Mouse (Mus musculus) limb, embryonic 10.5 days (tissue): ENCODE results near the gene Lamtor2. TPM values are rescaled to one million over a fixed set of nuclear protein-coding genes. Genes with fewer than 3 reads are reported as not detected.

ENCODE experiments used
- DNase-seq: peaks from one replicate; pipeline ENCODE4 v3.0.0-alpha.2; 2017; ENCODE audit warnings: low spot score
- H3K27ac ChIP-seq: fragments of 300-500 bp; sonication (generic); 2 replicates; pipeline ENCODE4 v1.5.1; 2016; ENCODE audit warnings: mild to moderate bottlenecking
- H3K27me3 ChIP-seq: fragments of 300-500 bp; sonication (generic); 2 replicates; pipeline ENCODE4 v1.6.1; 2016; ENCODE audit warnings: low read depth, mild to moderate bottlenecking; ENCODE audit not compliant: poor library complexity, severe bottlenecking
- H3K36me3 ChIP-seq: fragments of 300-500 bp; sonication (generic); 2 replicates; pipeline ENCODE4 v1.6.1; 2016; ENCODE audit warnings: mild to moderate bottlenecking, moderate library complexity
- H3K4me1 ChIP-seq: fragments of 300-500 bp; sonication (generic); 2 replicates; pipeline ENCODE4 v1.6.1; 2016
- H3K4me3 ChIP-seq: fragments of 300-500 bp; sonication (generic); 2 replicates; pipeline ENCODE4 v1.5.1; 2016; ENCODE audit warnings: mild to moderate bottlenecking, moderate library complexity
- H3K9me3 ChIP-seq: fragments of 300-500 bp; sonication (generic); replicated peaks from 2 replicates; pipeline ENCODE4 v1.6.1; 2016; ENCODE audit warnings: mild to moderate bottlenecking
- WGBS: fragments of 180-500 bp; shearing (Covaris S2); methylation state at CpG from one replicate; pipeline ENCODE4 v1.1.7; 2016; 5-methylcytosine and 5-hydroxymethylcytosine counted together
- polyA plus RNA-seq: library from polyadenylated mRNA; unstranded; fragments of >200 nt; fragmentation: Nextera tagmentation; extraction: Ambion mirVana; gene quantifications from 2 replicates; pipeline ENCODE4 v1.2.1, GENCODE M21; 2016

Lamtor2 gene
- polyA plus RNA-seq, 1 experiment from 2014 or later = 159 TPM

GRCm38 (mm10) chr3:88536103-88536930 lies 16.6 kb downstream of the Lamtor2 start:
- Histone ChIP-seq H3K4me3 (peak overlapping the region; percentile 86), H3K9me3 (no peaks in the 10 kb centered on the region), H3K4me1 (peaks cover 66% of the 10 kb centered on the region), H3K36me3 (peaks cover 77% of the 10 kb centered on the region), H3K27ac (peak overlapping the region; percentile 100), H3K27me3 (no peaks in the 10 kb centered on the region)
- 16% methylated on average over 64 of the region's 64 CpGs for WGBS
- peak; percentile 78 for DNase-seq

DNA sequence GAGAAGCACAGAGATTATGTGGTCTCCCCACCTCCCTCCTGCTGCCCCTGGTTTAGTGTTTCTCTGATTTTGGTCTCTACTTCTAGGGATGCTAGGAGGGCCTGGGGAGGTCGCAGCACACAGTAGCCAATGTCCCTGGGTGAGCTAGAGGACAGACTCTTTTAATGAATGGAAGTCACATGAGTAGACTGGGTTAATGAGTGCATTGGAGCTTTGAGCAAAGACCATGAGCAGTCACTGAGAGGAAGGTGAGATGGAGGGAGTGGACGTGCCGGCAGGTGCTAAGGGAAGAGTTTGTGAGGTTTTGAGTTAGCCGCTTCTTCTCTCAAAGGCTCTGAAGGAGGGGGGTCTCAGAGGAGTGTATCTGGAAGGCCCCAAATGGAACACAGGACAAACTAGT lies 17.3 kb downstream of the Lamtor2 start:
- Histone ChIP-seq H3K36me3 (peaks cover 69% of the 10 kb centered on the region), H3K27ac (peak overlapping the region; percentile 100), H3K4me1 (peaks cover 66% of the 10 kb centered on the region), H3K9me3 (no peaks in the 10 kb centered on the region), H3K27me3 (no peaks in the 10 kb centered on the region), H3K4me3 (peak overlapping the region; percentile 86)
- no peak for DNase-seq
- WGBS = 62% methylated on average over 4 of the region's 4 CpGs

DNA sequence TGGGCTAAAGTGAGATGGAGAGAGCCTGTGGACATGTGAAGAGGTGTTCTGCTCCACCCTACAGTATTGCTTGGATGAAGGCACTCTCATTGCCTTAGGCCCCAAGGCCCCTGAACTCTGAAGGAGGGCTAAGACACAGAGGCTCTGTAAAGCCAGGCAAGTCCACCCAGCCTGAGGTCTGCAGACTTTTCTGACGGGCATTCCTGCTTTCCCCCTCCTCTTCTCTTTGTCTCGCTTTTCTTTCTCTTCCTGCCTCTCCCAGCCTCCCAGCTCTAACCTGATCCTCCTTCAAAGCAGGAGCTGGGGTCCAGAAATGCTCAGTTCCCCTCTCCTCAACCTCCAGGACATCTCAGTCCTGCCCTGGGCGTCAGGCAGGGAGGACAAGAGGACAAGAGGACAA lies 17.9 kb downstream of the Lamtor2 start:
- H3K4me1 ChIP-seq = peaks cover 68% of the 10 kb centered on the region
- H3K36me3 ChIP-seq = peaks cover 64% of the 10 kb centered on the region
- 24% methylated on average over 3 of the region's 3 CpGs for WGBS
- no peaks in the 10 kb centered on the region for H3K27me3 ChIP-seq
- peak overlapping the region; percentile 86 for H3K4me3 ChIP-seq
- no peaks in the 10 kb centered on the region for H3K9me3 ChIP-seq
- DNase-seq = no peak
- peak overlapping the region; percentile 100 for H3K27ac ChIP-seq

DNA sequence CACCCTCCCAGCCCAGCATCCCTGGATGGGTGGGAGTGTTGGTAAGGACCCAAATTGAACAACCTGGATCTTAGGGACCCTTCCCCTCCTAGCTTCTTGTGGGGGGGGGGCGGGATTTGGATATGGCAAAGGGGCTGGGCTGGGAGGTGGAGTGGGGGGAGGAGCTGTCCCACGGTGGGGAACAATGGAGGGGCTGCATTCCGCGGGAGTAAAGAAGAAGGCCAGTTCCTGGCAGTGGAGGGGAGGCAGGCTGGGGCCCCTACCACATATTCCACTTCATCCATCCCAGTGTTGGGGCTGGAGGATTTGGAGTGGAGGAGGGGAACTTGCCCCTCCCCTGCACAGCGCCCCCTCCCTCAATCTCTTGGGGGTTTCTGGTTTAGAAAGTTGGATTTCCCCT lies 19.2 kb downstream of the Lamtor2 start:
- peaks cover 71% of the 10 kb centered on the region for H3K4me1 ChIP-seq
- DNase-seq = peak; percentile 62
- H3K27me3 ChIP-seq = no peaks in the 10 kb centered on the region
- peak overlapping the region; percentile 100 for H3K27ac ChIP-seq
- peaks cover 55% of the 10 kb centered on the region for H3K36me3 ChIP-seq
- WGBS = 2% methylated on average over 3 of the region's 5 CpGs
- no peaks in the 10 kb centered on the region for H3K9me3 ChIP-seq
- peak overlapping the region; percentile 86 for H3K4me3 ChIP-seq

DNA sequence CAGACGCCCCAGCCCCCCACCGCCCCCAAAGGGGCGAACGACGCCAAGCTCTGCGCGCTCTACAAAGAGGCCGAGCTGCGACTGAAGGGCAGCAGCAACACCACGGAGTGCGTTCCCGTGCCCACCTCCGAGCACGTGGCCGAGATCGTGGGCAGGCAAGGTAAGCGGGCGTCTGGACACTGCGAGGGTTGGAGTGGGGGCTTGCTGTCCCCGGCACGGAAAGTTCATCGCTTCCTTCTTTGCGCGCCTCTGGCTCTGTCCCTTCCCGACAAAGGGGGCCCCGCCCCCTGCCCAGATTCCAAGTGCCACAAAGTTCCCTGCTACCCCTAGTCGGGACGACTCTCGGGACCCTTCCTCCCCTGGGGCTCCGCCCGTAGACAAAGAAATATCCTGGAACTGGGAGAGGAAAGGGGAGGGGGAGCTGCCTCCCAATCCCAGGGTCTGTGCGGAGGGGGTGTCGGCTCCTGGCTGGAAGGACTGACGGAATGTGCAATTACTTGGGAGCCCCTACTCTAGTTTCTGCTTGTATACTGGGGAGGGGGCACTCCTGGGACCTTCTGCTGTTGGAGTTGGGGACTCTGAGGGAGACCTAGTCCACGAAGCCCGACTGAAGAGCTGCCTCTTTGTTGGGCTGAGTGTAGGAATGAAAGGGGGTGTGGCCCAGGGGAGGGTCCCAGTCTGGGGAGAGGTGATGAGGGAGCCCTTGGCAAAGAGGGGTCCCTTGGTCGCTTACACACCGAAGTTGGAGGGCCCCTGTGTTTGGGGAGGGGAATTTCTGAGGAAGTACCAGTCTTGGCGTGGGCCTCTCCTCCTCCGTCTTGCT lies 20.0 kb downstream of the Lamtor2 start:
- WGBS = under 1% methylated on average over 40 of the region's 40 CpGs

DNA sequence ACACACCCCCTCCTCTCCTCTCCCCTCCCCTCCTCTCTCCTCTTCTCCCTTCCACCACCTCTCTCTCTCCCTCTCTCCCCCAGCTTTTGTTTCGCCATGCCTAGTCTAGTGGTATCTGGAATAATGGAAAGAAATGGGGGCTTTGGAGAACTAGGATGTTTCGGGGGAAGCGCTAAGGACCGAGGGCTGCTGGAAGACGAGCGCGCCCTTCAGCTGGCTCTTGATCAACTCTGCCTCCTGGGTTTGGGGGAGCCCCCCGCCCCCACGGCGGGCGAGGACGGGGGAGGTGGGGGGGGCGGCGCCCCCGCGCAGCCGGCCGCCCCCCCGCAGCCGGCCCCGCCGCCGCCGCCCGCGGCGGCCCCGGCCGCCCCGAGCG lies 20.6 kb downstream of the Lamtor2 start, which contains the start of gene Mex3a:
Gene Mex3a (plus strand): TSS at position 97 of the 376 bp plus-strand sequence.
- H3K9me3 ChIP-seq = no peaks in the 10 kb centered on the region
- no peaks in the 10 kb centered on the region for H3K27me3 ChIP-seq
- H3K4me1 ChIP-seq = peaks cover 71% of the 10 kb centered on the region
- no peak for DNase-seq
- H3K4me3 ChIP-seq = peak within 1 kb of the TSS; percentile 86
- H3K27ac ChIP-seq = peak within 1 kb of the TSS; percentile 100
- WGBS = 1% methylated on average over 29 of the region's 31 CpGs
- H3K36me3 ChIP-seq = peaks cover 48% of the 10 kb centered on the region

More for the DNA sequence above, 20.0 kb downstream of the Lamtor2 start:
- no peaks in the 10 kb centered on the region for H3K27me3 ChIP-seq
- H3K36me3 ChIP-seq = peaks cover 49% of the 10 kb centered on the region
- peak; percentile 77 for DNase-seq
- H3K9me3 ChIP-seq = no peaks in the 10 kb centered on the region
- H3K4me1 ChIP-seq = peaks cover 71% of the 10 kb centered on the region
- H3K27ac ChIP-seq = peak overlapping the region; percentile 100
- peak overlapping the region; percentile 86 for H3K4me3 ChIP-seq

DNA sequence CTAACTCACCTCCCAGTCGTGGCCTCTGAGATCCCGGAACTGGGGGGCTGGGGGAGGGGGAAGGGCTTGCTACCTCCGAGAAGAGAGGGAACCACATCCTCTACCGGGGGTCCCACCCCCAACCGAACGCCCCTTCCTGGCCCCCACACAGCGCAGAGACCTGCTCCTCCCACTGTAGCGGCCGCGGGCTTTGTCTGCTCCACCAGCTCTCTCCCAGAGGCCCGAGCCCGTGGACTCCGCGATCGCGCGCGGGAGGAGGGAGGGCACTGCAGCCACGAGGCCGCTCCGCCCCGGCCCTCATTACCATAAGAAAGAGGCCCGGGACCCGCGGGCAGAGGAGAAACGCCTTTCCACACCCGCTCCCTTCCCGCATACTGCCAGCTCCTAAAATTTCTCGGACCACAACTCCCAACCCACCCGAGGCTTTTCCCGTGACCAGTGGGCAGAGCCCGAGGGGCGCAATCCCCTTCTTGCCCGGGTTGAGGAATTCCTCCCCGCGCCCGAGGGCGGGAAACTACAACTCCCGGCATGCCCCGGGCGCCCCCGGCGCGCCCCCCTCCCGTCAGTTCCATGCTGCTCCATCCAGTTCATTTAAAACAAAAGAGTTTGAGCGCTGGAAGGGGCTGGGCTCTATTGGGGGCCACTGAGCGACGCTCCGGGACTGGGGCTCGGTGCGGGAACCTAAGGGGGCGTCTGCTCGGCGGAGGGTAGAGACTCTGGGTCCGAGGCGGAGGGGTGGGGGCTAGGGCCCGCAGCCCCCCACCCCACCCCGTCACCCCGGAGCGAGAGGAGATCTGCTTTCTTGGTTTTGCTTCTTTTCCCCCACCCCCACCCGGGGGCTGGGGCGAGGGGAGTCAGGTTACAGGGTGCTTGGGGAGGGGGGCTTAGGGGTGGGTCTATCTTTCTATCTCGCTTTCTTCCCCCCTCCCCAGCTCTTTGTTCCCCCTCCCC lies 21.3 kb downstream of the Lamtor2 start:
- peak; percentile 94 for DNase-seq
- WGBS = under 1% methylated on average over 62 of the region's 63 CpGs
- no peaks in the 10 kb centered on the region for H3K9me3 ChIP-seq
- peaks cover 70% of the 10 kb centered on the region for H3K4me1 ChIP-seq
- H3K27ac ChIP-seq = peak overlapping the region; percentile 100
- peak overlapping the region; percentile 86 for H3K4me3 ChIP-seq
- H3K36me3 ChIP-seq = peaks cover 41% of the 10 kb centered on the region
- H3K27me3 ChIP-seq = no peaks in the 10 kb centered on the region

DNA sequence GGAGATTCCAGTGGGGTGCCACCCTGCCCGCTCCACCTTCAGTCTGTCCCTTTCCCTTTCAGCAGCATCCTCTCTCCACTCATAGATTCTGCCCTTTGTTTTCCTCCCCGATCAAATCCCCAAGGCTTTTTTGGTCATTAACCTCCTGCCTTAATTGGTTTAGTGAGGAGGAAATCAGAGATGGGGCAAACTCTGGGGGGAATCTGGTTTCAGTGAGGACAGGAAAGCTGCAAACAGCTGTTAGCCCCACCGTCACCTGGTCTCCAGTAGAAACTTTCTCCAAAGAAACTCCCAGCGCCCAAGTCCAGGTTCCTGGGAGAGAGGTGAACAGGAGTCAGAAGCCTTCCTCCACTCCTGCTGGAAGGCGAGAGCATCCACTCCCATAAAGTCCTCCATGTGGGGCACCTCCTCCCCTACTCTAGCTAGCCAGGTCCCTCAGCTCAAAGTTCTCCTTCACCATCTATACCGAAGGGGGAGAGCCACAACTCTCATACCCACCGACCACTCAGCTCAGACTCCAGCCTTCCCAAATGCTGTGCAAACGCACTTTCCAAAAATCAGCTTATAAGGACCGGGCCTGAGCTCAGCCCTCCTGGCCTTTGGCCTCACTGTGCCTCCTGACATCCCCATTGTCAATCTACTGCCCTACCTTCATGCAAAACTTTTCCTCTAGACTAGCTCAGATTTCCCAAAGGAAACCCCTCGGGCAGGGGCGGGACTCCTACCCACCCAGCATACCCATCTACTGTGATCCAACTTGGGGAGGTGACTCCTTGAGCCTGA lies 22.6 kb downstream of the Lamtor2 start:
- no peaks in the 10 kb centered on the region for H3K27me3 ChIP-seq
- peaks cover 65% of the 10 kb centered on the region for H3K4me1 ChIP-seq
- H3K9me3 ChIP-seq = no peaks in the 10 kb centered on the region
- H3K4me3 ChIP-seq = peak overlapping the region; percentile 86
- peak overlapping the region; percentile 100 for H3K27ac ChIP-seq
- H3K36me3 ChIP-seq = peaks cover 32% of the 10 kb centered on the region
- WGBS = 10% methylated on average over 11 of the region's 11 CpGs
- DNase-seq = peak; percentile 71

DNA sequence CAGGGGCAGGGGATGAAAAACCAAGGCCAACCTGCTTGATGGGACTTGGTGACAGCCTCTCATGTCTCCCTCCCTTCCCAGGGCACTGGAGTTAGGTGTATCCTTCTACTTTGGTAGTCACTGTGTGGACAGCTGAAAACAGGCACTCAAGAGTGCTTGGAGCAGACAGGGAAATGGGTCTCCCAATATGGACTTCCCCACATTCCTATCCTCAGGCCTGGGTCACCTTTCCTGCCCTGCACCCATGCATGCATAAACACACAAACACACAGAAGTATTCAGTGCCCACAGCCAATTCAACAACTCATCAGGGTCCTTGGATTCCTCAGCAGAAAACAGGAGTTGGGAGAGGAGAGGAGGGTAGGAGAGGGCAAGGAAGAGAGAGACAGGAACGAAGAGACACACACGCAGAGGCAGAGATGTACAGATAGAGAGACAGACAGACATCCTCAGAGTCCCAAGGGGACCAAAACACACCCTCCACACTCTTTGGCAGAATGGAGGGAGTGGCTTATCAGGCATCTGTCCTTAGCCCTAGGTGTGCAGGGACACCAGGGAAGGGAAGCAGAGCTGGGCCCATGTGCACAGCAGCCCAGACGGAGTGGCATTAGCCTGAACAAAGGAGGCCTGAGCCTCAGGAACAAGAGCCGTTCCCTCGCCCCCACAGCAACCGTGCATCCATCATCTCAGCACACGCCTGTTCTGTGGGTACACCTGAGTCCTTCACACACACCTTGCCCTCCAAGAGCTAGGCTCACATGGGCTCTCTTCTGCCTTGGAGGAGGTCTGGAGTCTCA lies 23.5 kb downstream of the Lamtor2 start:
- Histone ChIP-seq H3K36me3 (peaks cover 32% of the 10 kb centered on the region), H3K4me3 (peak overlapping the region; percentile 86), H3K4me1 (peaks cover 56% of the 10 kb centered on the region), H3K27ac (peak overlapping the region; percentile 100), H3K27me3 (no peaks in the 10 kb centered on the region), H3K9me3 (no peaks in the 10 kb centered on the region)
- DNase-seq = peak; percentile 53
- WGBS = 34% methylated on average over 7 of the region's 7 CpGs

GRCm38 (mm10) chr3:88528646-88529045 lies 24.2 kb downstream of the Lamtor2 start:
- Histone ChIP-seq H3K4me3 (no peak overlapping the region), H3K27ac (no peak overlapping the region), H3K9me3 (no peaks in the 10 kb centered on the region), H3K4me1 (peaks cover 49% of the 10 kb centered on the region), H3K36me3 (peaks cover 32% of the 10 kb centered on the region), H3K27me3 (no peaks in the 10 kb centered on the region)
- DNase-seq = no peak
- 88% methylated on average over 11 of the region's 11 CpGs for WGBS

DNA sequence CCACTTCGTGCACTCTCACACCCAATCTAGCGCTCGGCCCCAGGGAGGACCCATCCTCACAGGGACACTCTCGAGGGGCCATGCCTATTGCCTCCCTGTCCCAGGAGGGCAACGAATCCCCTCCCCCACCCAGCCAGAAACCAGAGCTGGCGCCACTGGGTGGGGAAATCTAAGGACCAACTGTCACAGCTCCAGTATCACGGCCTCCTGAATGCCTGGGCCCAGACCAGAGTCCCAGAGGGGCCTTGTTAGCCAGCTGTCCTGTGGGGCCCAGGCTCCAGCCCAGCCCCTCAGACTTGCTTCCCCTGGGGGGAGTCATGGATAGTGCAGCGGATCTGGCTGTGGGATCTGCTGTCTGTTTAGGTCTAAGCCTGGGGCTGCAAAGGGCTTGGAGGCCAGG lies 25.3 kb downstream of the Lamtor2 start:
- Histone ChIP-seq H3K27ac (peak overlapping the region; percentile 72), H3K27me3 (no peaks in the 10 kb centered on the region), H3K9me3 (no peaks in the 10 kb centered on the region), H3K4me3 (peak overlapping the region; percentile 33), H3K36me3 (peaks cover 40% of the 10 kb centered on the region), H3K4me1 (peaks cover 48% of the 10 kb centered on the region)
- peak; percentile 37 for DNase-seq
- 17% methylated on average over 8 of the region's 8 CpGs for WGBS
